10 mouse cellular contexts compared by ENCODE assay signal in the genomic region with DNA sequence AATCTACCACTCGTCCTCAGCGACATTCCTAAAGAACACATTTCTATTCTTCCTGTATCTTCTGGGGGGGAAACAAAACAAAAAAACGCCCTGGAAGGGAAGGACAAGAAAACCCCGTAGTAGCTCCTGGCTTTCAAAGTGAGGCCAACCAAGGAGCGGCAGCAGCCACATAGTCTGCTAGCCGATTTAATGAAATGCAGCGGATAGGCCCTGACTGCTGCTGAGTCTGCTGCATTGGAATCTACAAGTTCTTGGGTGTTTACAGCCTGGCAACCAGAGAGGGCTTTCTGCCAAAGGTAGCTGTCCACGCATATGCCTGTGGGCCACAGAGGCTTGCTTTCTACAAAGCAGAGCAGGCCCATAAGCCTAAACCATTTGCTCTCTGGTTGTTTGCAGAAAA.
A peak's percentile ranks its signal among the peaks of the same experiment; 100 is the strongest.
DNase-seq lines count a peak whose midpoint lies in the region; ATAC-seq lines count a peak whose summit lies in the region.
"Had no signal": no experiment of that assay in that cellular context is flagged by ENCODE, and none has a peak within 500 bp of the region (broad histone marks: within the 10 kb centered on the region; RNA-seq: fewer than 3 reads in every experiment).

No protein-coding gene starts in this region.

- H3K27me3 ChIP-seq in hindbrain, embryonic 11.5 days (ENCODE audit: control insufficient read depth, insufficient read depth, low read length), result no peaks in the 10 kb centered on the region
- no peaks in the 10 kb centered on the region; the same call in 1 of the 2 replicates for H3K27me3 ChIP-seq in midbrain, embryonic 16.5 days (ENCODE audit: control insufficient read depth, insufficient read depth, low read depth, low read length)

- ATAC-seq in hindbrain, embryonic 11.5 days (ENCODE audit: low FRiP score), result no peak
- ATAC-seq in midbrain, embryonic 16.5 days, result peak; percentile 69

- DNase-seq in gastrocnemius, postnatal 14 days, result peak; percentile 20
- DNase-seq in gastrocnemius, adult 8-10 months (ENCODE audit: low spot score in 2 of 2), result no peak
- DNase-seq in embryo, embryonic 11 days, result peak; percentile 56
- DNase-seq in hindbrain, embryonic 11.5 days (ENCODE audit: low spot score), result peak; percentile 49
- no peak for DNase-seq in frontal cortex, postnatal 14 days (ENCODE audit: low spot score in 2 of 2)
- DNase-seq in T-cell, adult 2 months (ENCODE audit: low spot score), result no peak
- DNase-seq in thymus, postnatal 4 days, result no peak
- DNase-seq: cerebellum, adult 11 months; heart, postnatal 4 days had no signal

- intact Hi-C loops in gastrocnemius, postnatal 14 days (cut with DNase I; ENCODE audit: low total_unique reads), result no loop called here

- H3K9ac ChIP-seq in hindbrain, embryonic 11.5 days (ENCODE audit: low read depth, low read length), result no peak overlapping the region
- H3K9ac ChIP-seq in midbrain, embryonic 16.5 days (ENCODE audit: low read depth, low read length), result no peak overlapping the region

- no peak overlapping the region for H3K27ac ChIP-seq in hindbrain, embryonic 11.5 days (ENCODE audit: low read depth, low read length)
- H3K27ac ChIP-seq in midbrain, embryonic 16.5 days (ENCODE audit: low read length), result no peak overlapping the region

- WGBS in hindbrain, embryonic 11.5 days, result 25% methylated on average over 8 of the region's 8 CpGs
- WGBS in midbrain, embryonic 16.5 days, result 10% methylated on average over 8 of the region's 8 CpGs

- H3K9me3 ChIP-seq in hindbrain, embryonic 11.5 days (ENCODE audit: control insufficient read depth, low read length), result no peaks in the 10 kb centered on the region
- H3K9me3 ChIP-seq in midbrain, embryonic 16.5 days (replicated peaks; ENCODE audit: control insufficient read depth, low read length, poor library complexity, severe bottlenecking), result no peaks in the 10 kb centered on the region

- no peaks in the 10 kb centered on the region for H3K36me3 ChIP-seq in hindbrain, embryonic 11.5 days (ENCODE audit: control insufficient read depth, insufficient read depth, low read length)
- H3K36me3 ChIP-seq in midbrain, embryonic 16.5 days (ENCODE audit: control insufficient read depth, insufficient read depth, low read length), result no peaks in the 10 kb centered on the region

- no peak overlapping the region for H3K4me3 ChIP-seq in hindbrain, embryonic 11.5 days (ENCODE audit: low read depth, low read length)
- H3K4me3 ChIP-seq in midbrain, embryonic 16.5 days (ENCODE audit: low read depth, low read length), result no peak overlapping the region

- peaks cover 2% of the 10 kb centered on the region; the same call in 1 of the 2 replicates for H3K4me1 ChIP-seq in hindbrain, embryonic 11.5 days (replicated peaks; ENCODE audit: control insufficient read depth, insufficient read depth, low read length)
- peaks cover 20% of the 10 kb centered on the region for H3K4me1 ChIP-seq in midbrain, embryonic 16.5 days (ENCODE audit: control insufficient read depth, insufficient read depth, low read length)

- H3K4me2 ChIP-seq in hindbrain, embryonic 11.5 days (replicated peaks; ENCODE audit: low read depth, low read length), result no peak overlapping the region
- no peak overlapping the region for H3K4me2 ChIP-seq in midbrain, embryonic 16.5 days (ENCODE audit: low read length)

Comparison
In these comparisons a context has a peak if more than half of its experiments do, and no peak if none do; other contexts are left out.
1. DNase-seq: peak in gastrocnemius, postnatal 14 days (single experiment), embryo, embryonic 11 days (single experiment) and hindbrain, embryonic 11.5 days (single experiment); none in gastrocnemius, adult 8-10 months (0 of 2), frontal cortex, postnatal 14 days (0 of 2), T-cell, adult 2 months (single experiment) and thymus, postnatal 4 days (single experiment).